Mouse (Mus musculus): Measurements from ENCODE around the gene Xrcc3. TPM values are rescaled to one million over a fixed set of nuclear protein-coding genes. Genes with fewer than 3 reads are reported as not detected.

Gene Xrcc3
- polyA plus RNA-seq (2012; rRNA removed) = 26.3 and 32.9 TPM in 2 replicates
- 10.1 and 12.4 TPM in 2 replicates for polyA plus RNA-seq (2014; fragmentation: Nextera tagmentation; extraction: Ambion mirVana)

GRCm38 (mm10) chr12:111813766-111814617, at the start of gene Xrcc3, which contains the start of gene Zfyve21:
Gene Xrcc3, minus strand, starts transcription at chr12:111813873.
Gene Zfyve21, plus strand, starts transcription at chr12:111814170.
- Histone ChIP-seq H3K9me3 (ENCODE audit: control insufficient read depth, low read length) (no peaks in the 10 kb centered on the region), H3K4me2 (replicated peaks; ENCODE audit: low read depth, low read length, severe bottlenecking) (peak within 1 kb of the TSS; percentile 79), H3K27me3 (ENCODE audit: control insufficient read depth, insufficient read depth, low read length) (no peaks in the 10 kb centered on the region), H3K4me3 (replicated peaks; ENCODE audit: low read length) (peak within 1 kb of the TSS; percentile 91), H3K4me1 (ENCODE audit: control insufficient read depth, insufficient read depth, low read length) (peaks cover 28% of the 10 kb centered on the region), H3K27ac (replicated peaks; ENCODE audit: low read depth, low read length) (peak within 1 kb of the TSS; percentile 90), H3K9ac (ENCODE audit: low read depth, low read length, severe bottlenecking) (peak within 1 kb of the TSS; percentile 82), H3K36me3 (ENCODE audit: control insufficient read depth, insufficient read depth, low read length) (no peaks in the 10 kb centered on the region; the same call in 1 of the 2 replicates)
- TF ChIP-seq POLR2A (IDR thresholded peaks at IDR 0.05; ENCODE audit: borderline replicate concordance, extremely low read depth, insufficient read depth, insufficient read length) = 0 out of 2 replicates have a peak, but pooled peaks have one; percentile 62
- DNase-seq (ENCODE audit: low spot score) = peak; percentile 100
- WGBS = under 1% methylated on average over 75 of the region's 87 CpGs
- ATAC-seq (ENCODE audit: low FRiP score, low read depth) = peak; percentile 98

- Histone ChIP-seq H3K9ac (ENCODE audit: low read depth, low read length, severe bottlenecking) (no peak overlapping the region), H3K4me3 (replicated peaks; ENCODE audit: low read length) (no peak overlapping the region), H3K27me3 (ENCODE audit: control insufficient read depth, insufficient read depth, low read length) (no peaks in the 10 kb centered on the region), H3K9me3 (ENCODE audit: control insufficient read depth, low read length) (no peaks in the 10 kb centered on the region), H3K4me2 (replicated peaks; ENCODE audit: low read depth, low read length, severe bottlenecking) (no peak overlapping the region), H3K36me3 (ENCODE audit: control insufficient read depth, insufficient read depth, low read length) (peaks cover 9% of the 10 kb centered on the region; the same call in 1 of the 2 replicates), H3K27ac (replicated peaks; ENCODE audit: low read depth, low read length) (no peak overlapping the region), H3K4me1 (ENCODE audit: control insufficient read depth, insufficient read depth, low read length) (no peaks in the 10 kb centered on the region)
- no peak for ATAC-seq (ENCODE audit: low FRiP score, low read depth)
- no peak for TF ChIP-seq POLR2A (IDR thresholded peaks at IDR 0.05; ENCODE audit: borderline replicate concordance, extremely low read depth, insufficient read depth, insufficient read length)
- no peak for DNase-seq (ENCODE audit: low spot score)
- WGBS = 92% methylated on average over 2 of the region's 2 CpGs
Observed at GRCm38 (mm10) chr12:111855448-111855847, 41.8 kb upstream of the Xrcc3 start.

GRCm38 (mm10) chr12:111853546-111853945, 39.9 kb upstream of the Xrcc3 start:
- H3K36me3 ChIP-seq (ENCODE audit: control insufficient read depth, insufficient read depth, low read length) = peaks cover 9% of the 10 kb centered on the region; the same call in 1 of the 2 replicates
- TF ChIP-seq POLR2A (IDR thresholded peaks at IDR 0.05; ENCODE audit: borderline replicate concordance, extremely low read depth, insufficient read depth, insufficient read length) = no peak
- H3K27me3 ChIP-seq (ENCODE audit: control insufficient read depth, insufficient read depth, low read length) = no peaks in the 10 kb centered on the region
- H3K4me2 ChIP-seq (replicated peaks; ENCODE audit: low read depth, low read length, severe bottlenecking) = no peak overlapping the region
- H3K9me3 ChIP-seq (ENCODE audit: control insufficient read depth, low read length) = no peaks in the 10 kb centered on the region
- no peak overlapping the region for H3K4me3 ChIP-seq (replicated peaks; ENCODE audit: low read length)
- ATAC-seq (ENCODE audit: low FRiP score, low read depth) (no peak), DNase-seq (ENCODE audit: low spot score) (no peak)
- 54% methylated on average over 4 of the region's 4 CpGs for WGBS
- no peaks in the 10 kb centered on the region for H3K4me1 ChIP-seq (ENCODE audit: control insufficient read depth, insufficient read depth, low read length)
- H3K27ac ChIP-seq (replicated peaks; ENCODE audit: low read depth, low read length) = no peak overlapping the region
- no peak overlapping the region for H3K9ac ChIP-seq (ENCODE audit: low read depth, low read length, severe bottlenecking)

GRCm38 (mm10) chr12:111853011-111853436, 39.4 kb upstream of the Xrcc3 start:
- DNase-seq (ENCODE audit: low spot score) = peak; percentile 24
- TF ChIP-seq POLR2A (IDR thresholded peaks at IDR 0.05; ENCODE audit: borderline replicate concordance, extremely low read depth, insufficient read depth, insufficient read length) = no peak
- ATAC-seq (ENCODE audit: low FRiP score, low read depth) = no peak
- 45% methylated on average over 10 of the region's 10 CpGs for WGBS
- H3K36me3 ChIP-seq (ENCODE audit: control insufficient read depth, insufficient read depth, low read length) = peaks cover 7% of the 10 kb centered on the region; the same call in 1 of the 2 replicates
- no peaks in the 10 kb centered on the region for H3K27me3 ChIP-seq (ENCODE audit: control insufficient read depth, insufficient read depth, low read length)
- no peak overlapping the region for H3K4me3 ChIP-seq (replicated peaks; ENCODE audit: low read length)
- H3K4me1 ChIP-seq (ENCODE audit: control insufficient read depth, insufficient read depth, low read length) = no peaks in the 10 kb centered on the region
- H3K27ac ChIP-seq (replicated peaks; ENCODE audit: low read depth, low read length) = no peak overlapping the region
- H3K9me3 ChIP-seq (ENCODE audit: control insufficient read depth, low read length) = no peaks in the 10 kb centered on the region
- no peak overlapping the region for H3K4me2 ChIP-seq (replicated peaks; ENCODE audit: low read depth, low read length, severe bottlenecking)
- no peak overlapping the region for H3K9ac ChIP-seq (ENCODE audit: low read depth, low read length, severe bottlenecking)

- Histone ChIP-seq H3K27ac (replicated peaks; ENCODE audit: low read depth, low read length) (no peak overlapping the region), H3K36me3 (ENCODE audit: control insufficient read depth, insufficient read depth, low read length) (peaks cover 6% of the 10 kb centered on the region; the same call in 1 of the 2 replicates), H3K4me2 (replicated peaks; ENCODE audit: low read depth, low read length, severe bottlenecking) (no peak overlapping the region), H3K4me1 (ENCODE audit: control insufficient read depth, insufficient read depth, low read length) (no peaks in the 10 kb centered on the region), H3K9me3 (ENCODE audit: control insufficient read depth, low read length) (no peaks in the 10 kb centered on the region), H3K27me3 (ENCODE audit: control insufficient read depth, insufficient read depth, low read length) (no peaks in the 10 kb centered on the region), H3K4me3 (replicated peaks; ENCODE audit: low read length) (no peak overlapping the region), H3K9ac (ENCODE audit: low read depth, low read length, severe bottlenecking) (no peak overlapping the region)
- DNase-seq (ENCODE audit: low spot score) (peak; percentile 44), ATAC-seq (ENCODE audit: low FRiP score, low read depth) (0 out of 2 replicates have a peak, but pooled peaks have one; percentile 30)
- 76% methylated on average over 5 of the region's 5 CpGs for WGBS
- no peak for TF ChIP-seq POLR2A (IDR thresholded peaks at IDR 0.05; ENCODE audit: borderline replicate concordance, extremely low read depth, insufficient read depth, insufficient read length)
Observed at GRCm38 (mm10) chr12:111851745-111852144, 38.1 kb upstream of the Xrcc3 start.
